Mouse (Mus musculus) megakaryocyte, embryonic 14.5 days (primary cell): ENCODE results near the gene Cyyr1. TPM values are rescaled to one million over a fixed set of nuclear protein-coding genes. Genes with fewer than 3 reads are reported as not detected.
"Not testable (repeated sequence)": the region's sequence is repeated elsewhere in the genome, so short reads cannot be mapped to it uniquely, and the experiment has no call there.

Source experiments
- H3K27me3 ChIP-seq: replicated peaks from 2 replicates; pipeline ENCODE3; 2012; ENCODE audit warnings: inconsistent platforms
- H3K36me3 ChIP-seq: replicated peaks from 2 replicates; pipeline ENCODE3; 2012; ENCODE audit warnings: low read length, inconsistent platforms, mixed read lengths
- H3K4me1 ChIP-seq: 2 replicates; pipeline ENCODE4 v1.6.1; 2012; ENCODE audit warnings: inconsistent platforms
- H3K4me3 ChIP-seq: replicated peaks from 2 replicates; pipeline ENCODE3; 2012; ENCODE audit warnings: moderate library complexity, mild to moderate bottlenecking, inconsistent platforms
- H3K9me3 ChIP-seq: 2 replicates; pipeline ENCODE4 v1.6.1; 2012; ENCODE audit warnings: inconsistent platforms
- FLI1 ChIP-seq: IDR thresholded peaks from 2 replicates; pipeline ENCODE4 v1.6.1; 2012; ENCODE audit warnings: low read length, inconsistent platforms, mixed read lengths
- GATA1 ChIP-seq: IDR thresholded peaks from 3 replicates; pipeline ENCODE4 v1.6.1; 2012; ENCODE audit warnings: mixed read lengths, low read length, inconsistent platforms, borderline replicate concordance
- polyA plus RNA-seq: library from polyadenylated mRNA; stranded (reverse); fragments of >175 nt; gene quantifications from 2 replicates; pipeline ENCODE4 v1.2.3, GENCODE M21; 2012; ENCODE audit warnings: low replicate concordance; ENCODE audit not compliant: insufficient read depth

Gene Cyyr1
- not detected in 2 replicates for polyA plus RNA-seq

DNA sequence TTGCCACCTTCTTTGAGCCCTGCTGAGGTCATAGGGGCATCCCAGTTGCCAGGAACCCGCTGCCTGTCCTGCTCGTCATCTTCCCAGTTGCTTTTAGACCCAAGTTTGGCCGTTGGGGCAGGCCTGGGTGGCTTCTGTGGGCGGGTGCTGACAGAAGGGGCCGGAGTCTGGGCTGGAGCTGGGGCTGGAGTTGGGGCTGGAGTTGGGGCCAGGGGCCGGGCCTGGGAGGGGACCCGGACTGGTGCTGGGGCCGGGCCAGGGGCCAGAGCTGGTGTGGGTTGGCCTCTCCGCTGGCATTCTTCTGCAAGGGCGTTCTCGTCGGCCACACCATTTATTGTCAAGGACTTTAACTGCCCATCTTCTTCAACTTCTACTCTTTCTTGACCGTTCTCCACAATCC, at the start of gene Cyyr1:
TSS of gene Cyyr1 (minus strand) at position 101 of the 400 bp plus-strand sequence.
- H3K27me3 ChIP-seq, H3K9me3 ChIP-seq, H3K4me1 ChIP-seq, H3K36me3 ChIP-seq, H3K4me3 ChIP-seq: not testable (repeated sequence)

DNA sequence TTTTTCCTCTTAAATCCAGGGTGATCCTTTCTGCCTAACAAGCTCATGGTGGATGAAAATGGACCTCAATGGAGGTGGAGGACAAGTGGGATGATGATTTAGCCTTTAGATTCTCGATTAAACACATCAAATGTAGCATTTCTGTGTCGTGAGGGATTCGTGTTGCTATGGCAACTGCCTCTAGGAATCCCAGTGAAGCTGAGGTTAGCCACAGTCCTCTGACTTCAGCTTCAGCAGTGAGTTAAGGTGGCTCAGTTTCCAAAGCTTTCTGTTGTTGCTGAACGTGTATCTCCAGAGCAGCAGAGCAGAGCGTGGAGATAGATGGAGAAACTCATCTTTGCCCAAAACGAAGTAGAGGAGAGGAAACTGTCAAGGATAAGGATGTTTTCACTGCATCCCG, 35.6 kb upstream of the Cyyr1 start:
- TF ChIP-seq FLI1 (no peak), GATA1 (no peak)
- no peak overlapping the region for H3K4me3 ChIP-seq
- peaks cover 13% of the 10 kb centered on the region; the same call in 1 of the 2 replicates for H3K9me3 ChIP-seq
- no peaks in the 10 kb centered on the region for H3K36me3 ChIP-seq
- H3K4me1 ChIP-seq = no peaks in the 10 kb centered on the region
- H3K27me3 ChIP-seq = no peaks in the 10 kb centered on the region

DNA sequence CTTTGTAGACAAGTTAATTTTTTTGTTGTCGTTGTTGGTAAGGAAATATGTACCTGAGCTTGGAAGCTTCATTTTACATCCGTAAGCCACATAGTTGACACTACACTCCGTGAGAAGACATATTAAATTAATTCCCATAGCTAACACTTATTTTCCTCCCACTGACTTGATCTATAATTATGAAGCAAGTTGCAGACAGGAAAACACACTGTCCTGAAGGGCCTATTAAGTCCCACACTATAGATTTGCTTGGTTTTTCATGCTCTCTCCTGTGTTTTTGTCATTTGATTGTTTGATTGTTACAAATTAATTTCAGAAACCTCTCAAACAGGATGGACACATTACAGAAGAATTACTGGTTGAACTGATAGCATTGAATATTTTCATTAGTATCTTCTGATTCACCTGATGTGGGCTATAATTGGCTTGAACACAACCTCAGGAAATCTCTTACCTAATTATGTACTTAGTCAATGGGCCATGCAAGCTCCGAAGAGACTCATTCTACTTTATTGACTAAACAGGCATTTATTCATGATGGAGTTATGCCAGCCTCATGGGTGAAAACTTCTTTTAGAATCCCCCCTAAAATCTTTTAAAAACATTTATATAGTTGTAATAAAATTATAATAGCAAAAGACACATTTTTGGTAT, 34.5 kb upstream of the Cyyr1 start:
- Histone ChIP-seq H3K4me1 (no peaks in the 10 kb centered on the region), H3K27me3 (no peaks in the 10 kb centered on the region), H3K9me3 (peaks cover 15% of the 10 kb centered on the region; the same call in 1 of the 2 replicates), H3K36me3 (no peaks in the 10 kb centered on the region), H3K4me3 (no peak overlapping the region)
- TF ChIP-seq GATA1 = no peak
- TF ChIP-seq FLI1 = no peak

DNA sequence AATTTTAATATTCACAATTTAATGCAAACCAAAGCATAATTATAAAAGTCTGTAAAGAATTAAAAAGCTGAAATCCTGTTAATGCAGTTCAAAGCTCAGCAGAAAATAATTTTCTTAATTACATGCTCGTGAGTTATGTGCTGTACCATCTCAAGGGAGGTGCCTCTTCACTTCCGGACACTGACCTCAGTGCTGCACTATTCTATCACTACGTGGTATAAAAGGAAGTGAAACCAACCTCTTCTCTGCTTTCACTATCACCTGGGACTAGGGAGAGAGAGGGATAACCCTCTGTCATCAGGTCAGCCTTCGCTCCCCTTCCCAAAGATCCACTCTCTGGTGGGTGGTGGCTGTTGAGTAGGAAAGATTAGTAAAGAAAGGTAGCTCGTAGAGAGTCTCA, 13.3 kb upstream of the Cyyr1 start:
- no peaks in the 10 kb centered on the region for H3K36me3 ChIP-seq
- H3K27me3 ChIP-seq = no peaks in the 10 kb centered on the region
- H3K9me3 ChIP-seq = no peaks in the 10 kb centered on the region
- no peaks in the 10 kb centered on the region for H3K4me1 ChIP-seq
- TF ChIP-seq FLI1 = no peak
- TF ChIP-seq GATA1 = no peak
- H3K4me3 ChIP-seq = no peak overlapping the region

DNA sequence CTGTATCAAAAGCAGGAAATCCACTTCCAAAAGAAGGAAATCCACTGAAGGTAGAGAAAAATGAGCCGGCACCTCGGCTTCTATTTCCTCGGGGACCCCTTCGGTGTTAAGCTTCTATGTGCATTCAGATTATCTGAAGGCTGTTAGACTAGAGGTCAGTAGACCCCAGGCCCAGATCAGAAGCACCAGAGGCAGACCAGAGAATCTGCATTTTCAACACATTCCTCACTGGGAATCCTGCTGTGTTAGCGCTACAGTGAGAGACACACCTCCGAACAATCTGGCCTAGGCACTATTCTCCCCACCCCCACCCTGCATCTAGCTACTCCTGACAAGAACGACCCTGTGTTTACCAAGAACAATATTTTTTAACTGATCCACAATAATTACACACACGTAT, 641 bp upstream of the Cyyr1 start:
- no peak for TF ChIP-seq FLI1
- no peak for TF ChIP-seq GATA1
- no peak overlapping the region for H3K4me3 ChIP-seq

DNA sequence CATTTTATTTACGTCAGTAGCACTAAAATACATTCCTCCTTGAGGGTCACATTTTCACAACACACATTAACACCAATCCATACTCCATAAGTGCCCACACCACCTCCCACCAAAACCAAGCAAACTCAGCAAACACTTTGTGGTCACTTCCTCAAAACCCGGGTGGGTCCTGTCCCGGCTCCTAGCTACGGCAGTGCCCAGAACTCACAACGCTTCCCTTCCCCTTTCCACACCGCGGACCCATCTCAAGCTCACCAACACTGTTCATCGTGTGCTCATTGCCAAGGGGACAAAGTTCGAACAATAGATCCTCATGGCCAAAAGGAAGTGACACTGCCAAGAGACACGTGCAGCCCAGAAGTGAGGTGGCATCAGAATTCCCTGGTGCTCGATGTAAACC, 1.2 kb downstream of the Cyyr1 start:
- H3K4me1 ChIP-seq, H3K36me3 ChIP-seq, H3K4me3 ChIP-seq, H3K27me3 ChIP-seq, H3K9me3 ChIP-seq: not testable (repeated sequence)

More for the DNA sequence above, 641 bp upstream of the Cyyr1 start:
- peaks cover 6% of the 10 kb centered on the region; the same call in 1 of the 2 replicates for H3K9me3 ChIP-seq
- peaks cover 4% of the 10 kb centered on the region for H3K27me3 ChIP-seq
- H3K36me3 ChIP-seq = no peaks in the 10 kb centered on the region
- H3K4me1 ChIP-seq = no peaks in the 10 kb centered on the region

DNA sequence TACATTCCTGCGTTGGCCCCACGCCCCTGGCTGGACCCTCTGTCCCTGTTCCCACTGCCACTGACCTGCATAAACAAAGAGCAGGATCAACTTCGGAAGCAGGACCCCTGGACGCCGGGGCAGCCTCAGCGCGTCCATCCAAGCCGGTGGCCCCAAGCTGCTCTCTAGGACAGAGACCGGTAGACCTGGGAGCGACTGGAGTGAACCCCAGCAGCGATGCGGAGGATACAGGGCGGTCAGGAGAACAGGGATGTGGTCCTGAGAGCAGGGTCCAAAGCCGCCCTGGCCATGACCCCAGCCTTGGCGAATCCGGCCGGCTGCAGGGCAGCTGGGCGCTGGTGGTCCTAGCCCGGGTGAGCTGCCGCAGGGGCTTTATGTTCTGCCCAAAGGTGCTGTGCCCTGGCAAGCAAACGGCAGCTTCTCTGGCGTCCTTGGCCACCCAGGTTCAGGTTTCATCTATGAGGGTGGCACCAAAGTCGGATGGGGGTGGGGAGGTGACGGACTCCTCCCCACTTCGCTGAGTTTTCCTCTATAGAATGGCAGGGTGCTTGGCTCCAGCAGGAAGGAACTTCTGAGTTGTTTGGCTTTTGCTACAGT, 3.1 kb downstream of the Cyyr1 start:
- no peaks in the 10 kb centered on the region for H3K4me1 ChIP-seq
- H3K9me3 ChIP-seq = peaks cover 6% of the 10 kb centered on the region; the same call in 1 of the 2 replicates
- TF ChIP-seq GATA1 = no peak
- no peak for TF ChIP-seq FLI1
- peak overlapping the region; percentile 85 for H3K4me3 ChIP-seq
- no peaks in the 10 kb centered on the region for H3K36me3 ChIP-seq
- H3K27me3 ChIP-seq = peaks cover 4% of the 10 kb centered on the region

DNA sequence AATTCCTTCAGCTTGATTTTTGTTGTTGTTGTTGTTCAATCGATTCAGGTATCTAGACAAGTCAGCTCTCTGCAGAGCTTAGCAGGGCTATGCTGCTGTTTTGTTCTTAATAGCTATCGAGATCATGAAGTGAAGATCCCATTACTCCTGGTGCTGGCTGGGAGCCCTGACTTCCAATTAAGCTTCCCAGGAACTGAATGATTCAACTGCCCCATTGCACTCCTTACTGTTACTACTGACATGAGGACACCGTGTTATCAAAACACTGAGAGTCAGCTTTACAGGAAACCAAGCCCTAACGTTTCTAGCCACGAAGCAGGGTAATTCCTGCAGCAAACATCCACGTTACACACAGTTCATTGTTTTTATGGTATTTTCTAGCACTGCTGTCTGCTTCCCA, 6.7 kb downstream of the Cyyr1 start:
- Histone ChIP-seq H3K4me1 (no peaks in the 10 kb centered on the region), H3K36me3 (no peaks in the 10 kb centered on the region), H3K27me3 (peaks cover 4% of the 10 kb centered on the region), H3K9me3 (peaks cover 9% of the 10 kb centered on the region), H3K4me3 (no peak overlapping the region)
- TF ChIP-seq FLI1 (no peak), GATA1 (no peak)

DNA sequence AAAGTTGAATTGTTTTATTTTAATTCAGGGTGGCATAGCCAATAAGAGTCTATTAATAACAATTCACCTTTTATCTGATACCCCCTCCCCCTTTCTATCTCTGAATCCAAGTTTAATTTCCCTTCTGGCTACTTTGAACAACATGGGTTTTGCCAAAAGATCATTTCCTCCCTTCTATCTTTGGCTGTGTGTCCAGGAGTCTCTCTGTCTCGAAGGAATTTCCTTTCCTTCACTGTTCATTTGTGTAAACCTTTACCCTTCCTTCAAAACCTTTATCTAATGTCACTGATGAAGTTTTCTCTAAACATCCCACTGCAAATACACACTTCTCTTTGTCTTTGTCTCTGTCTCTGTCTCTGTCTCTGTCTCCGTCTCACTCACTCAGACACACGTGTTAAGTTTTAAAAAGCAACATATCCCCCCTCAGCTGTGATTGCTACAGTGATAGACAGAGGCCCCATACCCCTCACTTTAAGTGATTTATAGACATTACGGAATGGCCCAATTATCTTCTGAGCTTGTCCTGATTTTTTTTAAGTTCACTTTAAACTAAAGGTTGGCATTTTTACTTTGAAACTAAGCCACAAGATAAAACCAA, 11.4 kb downstream of the Cyyr1 start:
- H3K4me3 ChIP-seq = no peak overlapping the region
- H3K27me3 ChIP-seq = no peaks in the 10 kb centered on the region
- 0 out of 2 replicates have a peak, but pooled peaks cover 3% of the 10 kb centered on the region for H3K4me1 ChIP-seq
- peaks cover 3% of the 10 kb centered on the region for H3K9me3 ChIP-seq
- no peaks in the 10 kb centered on the region for H3K36me3 ChIP-seq
- TF ChIP-seq FLI1 (no peak), GATA1 (no peak)

DNA sequence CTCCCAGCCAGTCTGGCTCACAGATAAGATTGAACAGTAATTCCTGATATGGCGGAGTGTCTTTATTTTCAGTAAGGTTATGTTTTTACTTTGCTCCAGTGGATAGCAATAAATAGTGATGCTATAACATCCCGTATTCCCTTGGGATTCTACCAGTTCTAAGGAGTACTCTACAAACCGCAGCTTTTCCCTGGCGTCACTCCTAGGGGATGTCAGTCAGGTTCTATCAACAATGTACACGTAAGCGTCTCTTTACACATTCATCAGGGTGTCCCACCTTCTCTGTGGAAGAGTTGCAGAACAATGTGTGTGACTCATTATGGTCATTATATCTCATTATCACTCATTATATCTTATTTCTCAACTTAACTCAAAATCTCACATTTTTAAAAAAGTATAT, 12.2 kb downstream of the Cyyr1 start:
- no peak overlapping the region for H3K4me3 ChIP-seq
- peaks cover 3% of the 10 kb centered on the region for H3K9me3 ChIP-seq
- TF ChIP-seq FLI1 (no peak), GATA1 (no peak)
- no peaks in the 10 kb centered on the region for H3K36me3 ChIP-seq
- H3K4me1 ChIP-seq = 0 out of 2 replicates have a peak, but pooled peaks cover 3% of the 10 kb centered on the region
- no peaks in the 10 kb centered on the region for H3K27me3 ChIP-seq

DNA sequence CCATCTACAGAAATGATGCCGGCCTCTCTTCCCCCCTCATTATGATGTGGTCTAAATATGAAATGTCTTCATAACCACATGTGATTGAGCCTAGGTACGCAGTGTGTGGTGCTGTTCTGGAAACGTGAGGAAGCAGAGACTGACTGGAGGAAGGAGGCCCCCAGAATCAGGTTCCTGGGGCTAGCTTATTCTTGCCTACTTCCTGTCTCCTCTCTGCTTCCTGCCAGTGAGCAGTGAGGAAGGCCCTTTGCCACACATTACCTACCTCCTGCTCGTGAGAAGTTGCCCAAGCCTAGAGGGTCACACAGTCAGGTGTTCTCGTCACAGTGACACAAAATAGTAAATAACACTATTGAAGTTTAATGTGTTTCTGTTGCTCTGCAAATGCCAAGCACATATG, 14.8 kb downstream of the Cyyr1 start:
- TF ChIP-seq GATA1 (no peak), FLI1 (no peak)
- Histone ChIP-seq H3K36me3 (no peaks in the 10 kb centered on the region), H3K4me1 (0 out of 2 replicates have a peak, but pooled peaks cover 3% of the 10 kb centered on the region), H3K27me3 (no peaks in the 10 kb centered on the region), H3K9me3 (no peaks in the 10 kb centered on the region), H3K4me3 (no peak overlapping the region)
